Mouse (Mus musculus): ENCODE data around the gene Ppa1.

Ppa1 gene

DNA sequence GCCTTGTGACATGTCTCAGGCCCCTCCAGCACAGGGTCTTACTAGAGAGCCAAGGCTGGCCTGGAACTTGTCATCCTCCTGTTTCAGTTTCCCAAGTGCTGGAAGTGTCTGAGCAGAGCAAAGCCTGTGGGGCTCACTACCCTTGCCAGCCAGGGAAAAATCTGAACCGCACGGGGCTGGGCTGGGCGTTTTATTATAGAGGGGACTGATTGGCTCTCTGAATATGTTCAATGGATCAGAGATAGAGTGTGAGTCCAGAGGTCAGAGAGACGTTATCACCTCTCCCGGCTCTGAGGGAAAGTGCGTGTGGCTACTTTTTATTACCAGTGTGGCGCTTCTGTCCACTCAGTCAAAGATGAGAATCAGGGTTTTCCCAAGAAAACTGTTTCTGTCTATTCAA lies 1.8 kb upstream of the Ppa1 start:
- no peak for DNase-seq (ENCODE audit: low spot score)

DNA sequence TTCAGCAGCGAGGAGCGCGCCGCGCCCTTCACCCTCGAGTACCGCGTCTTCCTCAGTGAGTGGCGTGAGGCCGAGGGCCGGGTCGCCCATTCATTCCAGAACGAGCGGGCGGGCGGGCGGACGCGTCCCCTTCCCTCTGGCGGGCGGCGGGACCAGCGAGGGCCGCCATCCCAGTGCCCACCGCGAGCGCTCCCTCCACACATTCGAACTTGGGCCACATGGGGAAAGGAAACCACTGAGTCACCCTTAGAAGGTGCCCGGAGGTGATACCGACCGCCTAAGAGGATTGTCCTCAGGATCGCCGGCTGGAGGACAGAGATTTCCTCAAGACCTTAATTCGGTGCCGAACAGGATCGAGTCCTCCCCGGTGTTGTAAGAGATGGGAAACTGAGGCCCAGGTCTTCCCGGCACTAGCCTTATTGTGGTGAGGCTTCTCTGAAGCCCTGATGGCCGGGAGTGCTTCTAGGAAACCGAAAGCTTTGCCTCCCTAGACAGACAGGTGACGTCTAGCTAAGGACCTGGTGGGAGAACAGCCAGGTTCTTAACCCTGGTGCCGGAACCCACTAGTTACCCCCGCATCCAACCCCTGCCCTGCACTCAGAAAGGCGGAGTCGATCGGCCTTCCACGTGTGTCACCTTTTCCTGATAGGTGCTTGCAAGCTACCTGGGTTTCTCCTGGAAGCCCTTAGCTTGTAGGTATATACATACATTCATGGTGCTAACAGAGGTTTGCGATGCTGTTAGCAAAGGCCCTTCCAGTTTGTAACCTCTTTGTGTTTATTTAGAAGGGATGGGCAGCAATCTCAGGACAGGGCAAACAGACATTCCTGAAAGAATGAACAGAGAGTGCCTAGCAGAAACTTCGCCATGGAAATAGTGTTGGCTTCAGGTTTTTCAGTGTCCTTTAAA lies 639 bp downstream of the Ppa1 start:
- no peak for DNase-seq (ENCODE audit: low spot score)

DNA sequence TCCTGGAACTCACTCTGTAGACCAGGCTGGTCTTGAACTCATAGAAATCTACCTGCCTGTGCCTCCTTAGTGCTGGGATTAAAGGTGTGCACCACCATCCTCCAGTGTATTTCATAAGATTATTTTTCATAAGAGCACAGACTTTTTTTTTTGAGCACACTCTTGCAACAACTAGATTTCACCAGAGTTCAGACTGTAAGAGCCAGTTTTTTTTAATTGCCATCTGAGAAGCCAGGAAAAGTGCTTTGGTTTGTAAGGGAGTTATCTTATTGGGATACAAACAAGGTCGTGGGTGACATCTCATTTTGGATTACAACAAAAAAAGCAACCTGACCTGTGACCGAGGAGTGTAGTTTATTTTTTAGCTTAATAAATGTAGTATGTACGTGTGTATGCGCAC lies 5.8 kb downstream of the Ppa1 start:
- DNase-seq (ENCODE audit: low spot score) = no peak

DNA sequence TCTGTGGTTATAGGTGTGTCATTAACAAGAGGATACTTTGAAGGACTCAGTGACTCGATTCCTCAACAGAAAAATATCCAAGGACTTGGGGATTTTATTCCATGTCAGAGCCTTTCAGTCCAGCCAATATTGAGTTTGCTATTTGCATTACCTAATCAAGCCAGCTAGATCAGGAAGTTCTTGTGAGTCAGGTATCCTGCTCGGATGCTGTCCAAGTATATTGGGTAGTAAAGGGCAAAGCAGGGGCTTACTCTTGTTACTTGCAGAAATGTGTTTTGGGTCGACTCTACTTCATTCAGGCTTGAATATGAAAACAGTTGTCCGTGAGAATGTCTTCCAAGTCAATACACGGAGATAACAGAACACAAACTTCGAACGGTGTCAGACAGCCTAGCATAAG lies 6.3 kb downstream of the Ppa1 start:
- DNase-seq (ENCODE audit: low spot score) = no peak

DNA sequence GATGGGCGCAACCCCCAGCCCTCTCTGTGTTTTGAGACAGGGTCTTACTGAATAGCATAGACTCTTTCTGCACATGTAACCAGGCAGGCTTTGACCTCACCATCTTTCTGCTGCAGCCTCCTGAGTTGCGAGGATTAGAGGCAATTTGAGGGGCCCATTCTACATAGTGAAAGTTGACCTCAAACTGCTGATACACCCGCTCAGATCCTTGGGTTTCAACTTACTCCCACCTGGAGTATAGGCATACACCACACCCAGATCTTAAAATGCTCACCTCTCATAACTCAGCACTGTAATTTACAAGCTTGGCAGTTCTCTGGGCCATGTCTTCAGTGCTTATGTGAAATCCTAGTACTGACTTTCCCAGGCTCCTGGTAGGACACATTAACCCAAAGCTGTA lies 6.8 kb downstream of the Ppa1 start:
- DNase-seq (ENCODE audit: low spot score) = no peak

DNA sequence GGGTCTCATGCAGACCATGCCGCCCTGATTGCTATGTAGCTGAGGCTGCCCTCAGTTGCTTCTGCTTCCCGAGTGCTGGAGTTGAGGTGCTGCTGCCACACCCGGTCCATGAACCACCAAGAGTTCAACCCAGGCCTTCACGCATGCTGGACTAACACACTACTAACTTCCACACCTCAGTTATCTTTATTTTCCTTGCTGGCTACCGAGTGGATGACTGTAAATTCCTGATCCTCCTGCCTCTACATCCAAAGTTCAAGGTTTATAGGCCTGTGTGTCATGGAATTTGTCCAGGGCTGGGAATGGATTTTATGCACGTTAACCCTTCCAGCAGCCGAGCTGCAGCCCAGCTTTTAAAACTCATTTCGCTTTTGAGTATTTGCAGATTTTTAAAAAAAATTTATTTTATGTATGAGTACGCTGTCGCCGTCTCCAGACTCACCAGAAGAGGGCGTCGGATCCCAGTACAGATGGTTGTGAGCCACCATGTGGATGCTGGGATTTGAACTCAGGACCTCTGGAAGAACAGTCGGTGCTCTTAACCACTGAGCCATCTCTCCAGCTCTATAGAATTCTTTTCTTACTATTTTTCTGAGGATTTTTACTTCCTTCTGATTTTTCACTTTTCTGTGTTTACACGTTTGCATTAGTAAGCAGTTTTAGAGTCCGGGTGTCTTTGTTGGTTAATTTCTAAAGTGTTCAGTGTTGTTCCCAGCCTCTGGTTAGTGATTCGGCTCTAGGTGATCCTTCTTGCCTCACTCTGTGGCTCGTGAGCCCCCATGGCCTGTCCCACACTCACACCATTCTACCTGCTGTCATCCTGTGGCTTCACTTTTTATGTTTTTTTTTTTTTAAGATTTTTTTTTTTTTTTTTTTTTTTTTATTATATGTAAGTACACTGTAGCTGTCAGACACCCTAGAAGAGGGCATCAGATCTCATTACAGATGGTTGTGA lies 8.9 kb downstream of the Ppa1 start:
- no peak for DNase-seq (ENCODE audit: low spot score)

DNA sequence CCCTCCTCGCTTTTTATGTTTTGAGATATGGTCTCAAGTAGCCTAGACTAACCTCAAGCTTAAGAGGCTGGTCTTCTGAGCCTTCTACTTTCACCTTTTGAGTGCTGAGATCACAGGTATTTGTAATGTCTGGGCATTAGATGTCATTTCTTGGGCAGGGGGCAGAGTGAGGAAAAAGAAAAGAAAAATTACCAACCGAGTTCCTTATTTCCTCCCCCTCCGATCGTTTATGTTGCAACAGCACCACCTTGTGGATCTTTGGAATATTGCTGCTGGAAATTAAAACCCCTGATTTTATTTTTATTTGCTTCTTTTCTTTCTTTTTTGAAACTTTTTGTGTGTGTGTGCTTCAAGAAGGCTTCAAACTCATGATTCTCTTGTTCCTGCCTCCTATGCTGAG lies 9.6 kb downstream of the Ppa1 start:
- DNase-seq (ENCODE audit: low spot score) = no peak

DNA sequence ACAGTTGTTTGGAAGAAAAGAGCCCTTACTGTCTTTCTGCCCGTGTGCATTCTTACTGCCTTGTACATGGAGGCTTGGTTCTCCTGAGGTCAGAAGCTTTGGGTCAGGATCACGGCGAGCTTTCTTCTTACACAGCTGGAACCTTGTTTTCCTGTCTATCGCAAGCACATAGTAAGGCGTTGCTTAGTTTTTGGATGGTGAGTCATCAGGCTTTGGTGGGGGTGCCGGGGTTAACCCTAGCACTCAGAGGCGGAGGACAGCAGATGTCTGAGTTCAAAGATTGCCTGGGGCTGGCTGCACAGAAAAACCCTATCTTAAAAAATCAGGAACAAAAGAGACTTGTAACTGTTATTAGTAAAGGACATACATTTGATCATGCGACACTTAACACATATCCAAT lies 13.5 kb downstream of the Ppa1 start:
- no peak for DNase-seq (ENCODE audit: low spot score)

DNA sequence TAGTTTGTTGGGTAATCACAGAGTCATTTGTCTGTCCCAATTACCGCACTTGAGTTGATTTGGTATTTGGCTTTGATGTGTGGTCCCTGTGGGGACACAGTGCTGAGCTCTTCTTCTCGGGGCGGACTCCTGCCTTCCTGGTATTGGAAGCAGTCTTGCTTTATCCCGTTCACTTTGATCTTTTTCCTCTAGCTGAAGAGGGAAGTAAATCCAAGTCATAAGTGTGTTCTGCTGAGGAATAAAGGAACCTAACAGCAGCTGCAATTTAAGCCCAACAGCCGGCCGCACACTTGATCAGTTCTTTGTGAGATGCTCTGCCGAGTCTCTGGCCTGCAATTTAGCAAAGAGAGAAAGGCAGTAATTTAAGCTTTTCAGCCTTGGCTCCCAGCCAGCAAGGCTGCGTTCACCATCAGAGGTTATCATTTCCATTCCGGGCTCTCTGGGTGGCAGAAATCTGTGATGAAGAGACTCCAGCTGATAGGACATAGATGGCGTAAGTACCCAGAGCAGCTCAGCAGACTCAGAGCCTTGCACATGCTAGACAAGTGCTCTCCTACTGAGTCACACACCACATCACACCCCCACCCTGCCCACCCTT lies 14.1 kb downstream of the Ppa1 start:
- DNase-seq (ENCODE audit: low spot score) = no peak

DNA sequence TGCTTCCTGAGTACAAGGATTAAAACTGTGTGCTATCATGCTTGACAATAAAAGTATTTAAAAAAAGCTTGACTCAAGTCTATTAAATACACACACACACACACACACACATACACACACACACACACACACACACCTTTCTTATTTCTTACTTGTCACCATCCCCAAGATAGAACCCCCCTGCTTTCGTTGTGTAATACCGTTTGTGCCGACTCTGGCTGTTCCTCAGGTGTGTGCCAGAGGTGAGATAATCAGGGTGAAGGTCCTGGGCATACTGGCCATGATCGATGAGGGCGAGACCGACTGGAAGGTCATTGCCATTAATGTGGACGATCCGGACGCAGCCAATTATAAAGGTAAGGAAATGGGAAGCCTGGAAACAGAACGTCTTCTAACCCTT lies 16.8 kb downstream of the Ppa1 start:
- no peak for DNase-seq (ENCODE audit: low spot score)

DNA sequence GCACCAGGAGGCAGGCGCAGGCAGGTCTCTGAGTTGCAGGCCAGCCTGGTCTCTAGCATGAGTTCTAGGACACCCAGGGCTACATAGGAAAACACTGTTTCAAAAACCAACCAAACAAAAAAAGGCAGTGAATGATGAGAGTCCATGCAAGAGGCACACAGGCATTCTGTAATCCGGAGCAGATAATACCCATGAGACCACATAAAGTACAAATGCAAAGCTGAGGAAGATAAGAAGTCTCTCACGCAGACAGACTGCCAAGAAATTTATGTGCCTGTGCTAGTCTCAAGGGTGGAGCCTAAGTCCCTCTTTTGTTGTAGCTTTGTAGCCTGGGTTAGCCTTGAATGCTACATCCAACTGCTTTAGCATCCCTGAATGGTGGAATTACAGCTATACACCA lies 17.3 kb downstream of the Ppa1 start:
- no peak for DNase-seq (ENCODE audit: low spot score)

DNA sequence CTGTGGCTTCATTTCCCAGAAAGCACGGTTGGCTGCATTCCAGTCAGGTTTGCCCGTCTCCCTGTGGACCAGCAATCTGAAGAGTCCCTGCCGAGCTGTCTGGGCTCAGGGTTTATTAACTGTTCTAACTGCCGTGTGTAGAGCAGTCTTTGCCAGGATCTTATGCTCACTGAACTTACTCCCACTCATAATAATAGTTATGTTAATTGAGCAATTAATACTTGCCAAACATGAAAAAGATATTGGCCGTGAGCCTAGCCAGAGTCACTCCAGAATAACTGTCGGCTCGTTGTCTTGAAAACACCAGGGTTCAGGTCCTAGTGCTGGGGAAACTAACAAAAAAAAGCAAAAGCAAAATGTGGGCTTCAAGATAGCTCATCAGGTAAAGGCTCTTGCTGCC lies 20.9 kb downstream of the Ppa1 start:
- DNase-seq (ENCODE audit: low spot score) = no peak

DNA sequence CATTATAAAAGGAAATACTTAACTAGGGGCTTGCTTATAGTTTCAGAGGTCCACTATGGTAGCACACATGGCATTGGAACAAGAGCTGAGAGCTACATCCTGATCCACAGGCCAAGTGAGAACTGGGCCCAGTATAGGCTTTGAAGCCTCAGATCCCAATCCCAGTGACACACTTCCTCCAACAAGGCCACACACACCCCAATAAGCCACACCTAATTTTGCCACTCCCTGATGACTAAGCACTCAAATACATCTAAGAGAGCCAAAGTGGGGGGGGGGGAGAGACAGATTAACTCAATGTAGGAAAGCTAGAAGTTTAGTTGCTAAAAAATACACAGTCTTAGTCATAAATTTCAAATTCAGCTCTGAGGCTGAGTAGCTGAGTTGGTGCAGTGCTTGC lies 21.5 kb downstream of the Ppa1 start:
- no peak for DNase-seq (ENCODE audit: low spot score)

DNA sequence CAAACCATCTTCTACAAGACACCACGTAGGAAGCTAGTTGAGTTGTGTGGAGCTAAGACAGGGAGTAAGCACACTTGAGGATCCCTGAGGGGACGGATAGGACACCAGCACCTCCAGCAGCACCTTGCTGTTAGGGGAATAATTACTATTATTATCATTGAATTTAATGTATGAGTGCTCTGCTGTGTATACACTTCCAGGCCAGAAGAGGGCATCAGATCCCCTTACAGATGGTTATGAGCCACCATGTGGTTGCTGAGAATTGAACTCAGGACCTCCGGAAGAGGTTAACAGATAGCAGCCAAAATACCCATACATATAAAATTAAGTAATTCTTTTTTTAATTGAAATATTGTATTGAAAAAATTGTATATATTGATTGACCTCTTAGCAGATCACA lies 22.4 kb downstream of the Ppa1 start:
- no peak for DNase-seq (ENCODE audit: low spot score)

DNA sequence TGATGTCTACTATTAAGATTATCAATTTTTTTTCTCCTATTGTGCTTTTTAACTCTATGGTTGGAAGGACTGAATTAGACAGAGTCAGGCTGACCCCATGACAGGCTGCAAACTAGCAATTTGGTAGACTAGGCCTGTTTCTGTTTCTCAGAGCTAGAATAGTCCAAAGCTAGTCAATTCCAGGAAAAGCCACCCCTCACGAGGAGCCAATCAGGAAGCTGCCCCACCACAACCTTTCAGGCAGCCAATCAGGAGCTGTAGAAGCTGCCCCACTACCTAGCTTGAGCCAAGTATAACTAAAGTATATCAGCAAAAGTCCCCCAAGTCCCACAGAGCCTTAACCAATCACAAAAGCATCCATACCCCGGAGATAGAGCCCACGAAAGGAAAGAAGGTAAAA lies 27.6 kb downstream of the Ppa1 start:
- no peak for DNase-seq (ENCODE audit: low spot score)

DNA sequence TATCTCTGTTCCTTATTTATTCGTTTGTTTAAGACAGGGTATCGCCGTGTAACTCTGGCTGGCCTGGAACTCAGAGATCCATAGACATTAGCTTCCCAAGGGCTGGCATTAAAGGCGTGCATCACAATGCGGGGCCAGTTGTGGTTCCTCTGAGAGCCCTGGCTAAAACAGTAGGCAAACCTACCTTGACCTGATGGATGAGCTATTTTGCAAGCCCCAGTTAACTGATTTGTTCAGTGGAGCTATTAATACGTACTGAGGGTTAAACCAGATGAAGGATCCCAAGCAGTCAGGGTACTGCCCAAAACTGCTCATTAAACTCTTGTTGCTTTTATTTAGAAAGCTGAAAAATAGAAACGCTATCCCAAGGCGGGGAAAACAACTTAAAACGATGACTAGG lies 31.2 kb downstream of the Ppa1 start:
- DNase-seq (ENCODE audit: low spot score) = no peak

DNA sequence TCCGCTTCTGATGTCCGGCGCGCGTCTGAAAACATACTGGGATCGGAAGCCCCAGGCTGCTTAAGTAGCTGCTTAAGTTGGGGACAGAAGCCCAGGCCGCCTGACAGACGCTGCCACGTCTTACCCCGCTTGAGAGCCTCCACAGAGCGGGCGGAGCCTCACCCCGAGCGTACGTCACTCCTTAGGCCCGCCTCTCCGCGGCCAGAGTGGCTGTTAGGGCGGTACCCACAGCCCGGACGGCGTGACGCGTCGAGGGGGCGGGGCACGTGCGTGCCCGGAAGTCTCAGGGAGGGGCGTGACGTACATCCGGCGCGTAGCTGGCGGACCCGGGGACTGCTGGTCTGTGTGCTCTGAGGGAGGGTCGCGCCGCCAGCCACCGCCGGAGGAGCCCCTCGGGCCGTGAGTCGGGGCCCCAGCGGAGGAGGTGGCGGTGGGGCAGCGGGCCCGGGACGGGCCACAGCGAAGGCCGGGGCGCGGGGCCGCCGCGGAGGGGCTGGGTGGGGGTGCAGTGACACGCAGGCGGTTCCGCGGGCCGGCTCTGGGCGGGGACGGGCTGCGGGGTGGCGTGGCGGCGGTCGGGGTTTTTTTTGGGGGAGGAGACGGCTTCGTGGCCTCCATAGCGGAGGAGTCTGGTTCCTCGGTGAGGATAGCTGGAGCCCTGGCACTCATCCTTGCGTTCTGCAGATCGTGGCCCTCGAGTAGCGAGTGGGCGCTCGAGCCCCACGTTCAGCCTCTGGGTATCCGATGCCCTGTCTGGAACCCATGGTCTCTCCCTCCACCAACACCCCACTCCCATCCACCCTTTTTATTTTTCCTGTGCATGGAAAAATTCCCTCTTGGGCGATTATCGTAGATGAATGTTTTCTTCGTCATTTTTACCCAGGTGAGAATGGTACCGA lies 31.9 kb downstream of the Ppa1 start, which contains the start of gene Sar1a:
Gene Sar1a (plus strand): TSS at position 285 of the 899 bp plus-strand sequence.
- peak; percentile 98 for DNase-seq (ENCODE audit: low spot score)

DNA sequence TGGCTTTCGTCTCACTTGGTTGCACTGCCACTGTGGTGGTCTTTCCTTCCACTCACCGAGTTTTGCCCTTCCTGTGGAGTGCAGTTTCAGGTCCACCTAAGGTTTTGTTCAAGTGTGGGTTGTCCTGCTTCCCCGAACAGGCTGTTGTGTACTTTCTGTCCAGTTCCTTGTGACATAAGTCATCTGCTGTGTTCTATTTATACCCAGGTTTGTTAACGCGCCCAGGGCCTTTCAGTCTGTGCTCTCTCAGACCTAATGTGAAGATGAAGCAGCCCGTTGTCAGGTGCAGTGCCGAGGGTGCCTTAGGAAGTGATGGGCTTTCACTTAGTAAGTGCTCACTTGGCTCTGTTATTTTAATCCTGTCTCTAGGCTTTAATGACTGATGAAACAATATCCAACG lies 41.1 kb downstream of the Ppa1 start:
- no peak for DNase-seq (ENCODE audit: low spot score)

DNA sequence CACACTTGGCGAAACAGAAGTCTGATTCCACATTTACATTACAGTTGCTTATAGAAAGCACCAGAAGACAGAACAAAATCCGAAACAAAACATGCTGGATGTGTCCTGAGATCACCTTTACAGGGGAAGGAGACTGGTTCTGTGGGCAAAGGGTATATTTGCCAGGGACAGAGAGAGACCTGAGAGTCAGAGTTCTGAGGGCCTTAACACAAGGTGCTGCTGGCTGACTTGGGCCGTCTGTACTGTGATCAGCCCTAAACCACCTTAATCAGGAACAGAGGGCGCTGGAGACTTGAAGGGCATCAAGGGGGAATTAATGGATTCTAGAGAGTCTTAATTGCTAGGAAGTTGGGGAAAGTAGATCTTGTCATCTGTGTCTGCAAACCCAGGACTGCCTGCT lies 45.2 kb downstream of the Ppa1 start:
- no peak for DNase-seq (ENCODE audit: low spot score)

DNA sequence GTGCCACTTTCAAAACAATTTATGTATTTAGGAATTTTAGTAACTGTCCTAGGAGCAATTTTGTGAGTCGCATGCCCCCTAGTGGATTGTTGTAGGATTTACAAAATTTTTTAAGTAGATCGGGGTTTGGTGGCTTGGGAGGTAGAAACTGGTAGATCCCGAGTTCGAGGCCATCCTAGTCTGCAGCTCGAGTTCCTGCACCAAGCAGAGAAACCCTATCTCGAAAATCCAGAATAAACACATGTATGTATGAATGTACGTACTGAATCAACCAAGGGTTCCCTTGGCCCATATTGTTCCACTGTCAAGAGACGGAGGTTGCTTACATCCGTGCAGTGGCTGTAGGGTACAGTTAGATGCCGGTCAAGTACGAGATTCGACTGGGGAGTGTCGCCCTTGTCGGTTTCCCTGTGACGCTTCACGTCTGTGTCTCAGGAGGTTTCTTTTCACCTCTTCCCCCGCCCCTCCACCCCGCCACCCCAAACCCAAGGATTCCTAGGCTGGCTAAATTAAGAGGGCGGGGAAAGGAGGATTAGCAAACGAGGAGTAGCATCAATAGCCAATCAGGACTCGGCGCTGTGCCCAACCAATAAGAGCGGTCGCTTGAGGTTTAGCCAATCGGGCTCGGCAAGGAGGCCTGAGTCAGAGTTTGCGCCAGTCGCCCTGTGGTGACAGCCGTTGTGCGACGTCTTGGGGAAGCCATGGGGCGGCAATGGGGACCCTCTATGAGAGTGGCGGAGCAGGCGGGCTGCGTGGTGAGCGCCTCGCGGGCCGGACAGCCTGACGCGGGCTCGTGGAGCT lies 46.7 kb downstream of the Ppa1 start, which contains the start of gene Tysnd1:
Gene Tysnd1 (plus strand): TSS at position 645 of the 801 bp plus-strand sequence.
- peak; percentile 97 for DNase-seq (ENCODE audit: low spot score)
